Mouse (Mus musculus) regulatory T cell (primary cell): Measurements from ENCODE around the gene Mmp11.

ENCODE experiments used
- in situ Hi-C: fragments of 300-600 bp; cut with MboI, MseI; formaldehyde crosslinking; loops from one replicate; pipeline ENCODE4 v1.15.1; 2025; ENCODE audit warnings: high pct_unique_total_duplicates

Mmp11 gene

GRCm38 (mm10) chr10:75935680-75936541 is at the start of gene Mmp11:
TSS of gene Mmp11 (minus strand) at chr10:75936496.
- in situ Hi-C loops: no loop called here

- in situ Hi-C loops: no loop called here
Observed at GRCm38 (mm10) chr10:75979432-75979831, 43.1 kb upstream of the Mmp11 start.

- in situ Hi-C loops: no loop called here
Observed at GRCm38 (mm10) chr10:75978835-75979157, 42.5 kb upstream of the Mmp11 start.

- in situ Hi-C loops: no loop called here
Observed at GRCm38 (mm10) chr10:75978119-75978834, 42.0 kb upstream of the Mmp11 start.

- in situ Hi-C loops: no loop called here
Observed at GRCm38 (mm10) chr10:75975216-75975615, 38.9 kb upstream of the Mmp11 start.

- in situ Hi-C loops: no loop called here
Observed at GRCm38 (mm10) chr10:75973846-75974245, 37.5 kb upstream of the Mmp11 start.

GRCm38 (mm10) chr10:75954381-75954811 is 18.1 kb upstream of the Mmp11 start, which contains the start of gene Gm5134:
TSS of gene Gm5134 (plus strand) at chr10:75954514.
- in situ Hi-C loops: loop anchor here (5.0 kb wide), 1 partner anchor 67 kb away; no protein-coding TSS in a partner anchor

- in situ Hi-C loops: loop anchor here (5.0 kb wide), 1 partner anchor 64 kb away; no protein-coding TSS in a partner anchor
Observed at GRCm38 (mm10) chr10:75951424-75952050, 15.2 kb upstream of the Mmp11 start.

- in situ Hi-C loops: loop anchor here (5.0 kb wide), 1 partner anchor 64 kb away; no protein-coding TSS in a partner anchor
Observed at GRCm38 (mm10) chr10:75950791-75951210, 14.5 kb upstream of the Mmp11 start.

- in situ Hi-C loops: loop anchor here (5.0 kb wide), 3 partner anchors 62 to 357 kb away; no protein-coding TSS in a partner anchor
Observed at GRCm38 (mm10) chr10:75949053-75950045, 13.1 kb upstream of the Mmp11 start.

- in situ Hi-C loops: loop anchor here (5.0 kb wide), 2 partner anchors 201 to 356 kb away; no protein-coding TSS in a partner anchor
Observed at GRCm38 (mm10) chr10:75948079-75948478, 11.8 kb upstream of the Mmp11 start.

- in situ Hi-C loops: loop anchor here (5.0 kb wide), 2 partner anchors 199 to 354 kb away; no protein-coding TSS in a partner anchor
Observed at GRCm38 (mm10) chr10:75945896-75946295, 9.6 kb upstream of the Mmp11 start.

- in situ Hi-C loops: loop anchor here (5.0 kb wide), 2 partner anchors 198 to 353 kb away; no protein-coding TSS in a partner anchor
Observed at GRCm38 (mm10) chr10:75945213-75945612, 8.9 kb upstream of the Mmp11 start.

- in situ Hi-C loops: no loop called here
Observed at GRCm38 (mm10) chr10:75944066-75944772, 7.9 kb upstream of the Mmp11 start.

GRCm38 (mm10) chr10:75942736-75943477 is 6.6 kb upstream of the Mmp11 start, which contains the start of gene Vpreb3:
TSS of gene Vpreb3 (plus strand) at chr10:75943057.
- in situ Hi-C loops: no loop called here

GRCm38 (mm10) chr10:75941042-75941824 is 4.9 kb upstream of the Mmp11 start:
- in situ Hi-C loops: no loop called here

- in situ Hi-C loops: no loop called here
Observed at GRCm38 (mm10) chr10:75940520-75940919, 4.2 kb upstream of the Mmp11 start, which contains the start of gene Gm867. TSS of gene Gm867 (minus strand) at chr10:75940672.
